Mouse (Mus musculus): ENCODE data around the gene Rnf111.
"Not testable (repeated sequence)": the region's sequence is repeated elsewhere in the genome, so short reads cannot be mapped to it uniquely, and the experiment has no call there.

Rnf111 gene

GRCm38 (mm10) chr9:70503626-70504041 is at the start of gene Rnf111:
TSS of gene Rnf111 (minus strand) at chr9:70503725.
- DNase-seq (ENCODE audit: low spot score in 2 of 2) = peak; percentile 90 to 93

- not testable (repeated sequence) for DNase-seq (ENCODE audit: low spot score in 2 of 2)
Observed at GRCm38 (mm10) chr9:70552233-70552632, 48.7 kb upstream of the Rnf111 start.

DNA sequence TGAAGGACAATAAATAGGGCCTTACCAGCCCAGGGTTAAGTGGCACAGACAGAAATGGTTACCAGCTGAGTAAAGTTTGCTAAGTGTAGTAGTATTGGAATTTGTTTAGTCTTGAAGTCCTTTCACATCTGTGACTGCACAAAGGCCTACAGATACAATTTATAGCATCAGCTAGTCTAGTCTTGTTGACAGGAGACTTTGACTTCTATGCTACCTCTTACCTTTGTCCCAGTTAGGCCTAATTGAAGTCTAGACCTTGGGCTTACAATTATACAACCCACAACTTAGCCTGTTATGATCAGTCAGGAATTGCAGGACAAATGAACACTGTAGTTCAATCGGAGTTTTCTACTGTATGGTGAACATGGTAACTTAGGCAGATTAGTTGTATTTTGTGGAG is 48.0 kb upstream of the Rnf111 start:
- no peak for DNase-seq (ENCODE audit: low spot score in 2 of 2)

- no peak for DNase-seq (ENCODE audit: low spot score in 2 of 2)
Observed at GRCm38 (mm10) chr9:70548304-70548703, 44.8 kb upstream of the Rnf111 start.

DNA sequence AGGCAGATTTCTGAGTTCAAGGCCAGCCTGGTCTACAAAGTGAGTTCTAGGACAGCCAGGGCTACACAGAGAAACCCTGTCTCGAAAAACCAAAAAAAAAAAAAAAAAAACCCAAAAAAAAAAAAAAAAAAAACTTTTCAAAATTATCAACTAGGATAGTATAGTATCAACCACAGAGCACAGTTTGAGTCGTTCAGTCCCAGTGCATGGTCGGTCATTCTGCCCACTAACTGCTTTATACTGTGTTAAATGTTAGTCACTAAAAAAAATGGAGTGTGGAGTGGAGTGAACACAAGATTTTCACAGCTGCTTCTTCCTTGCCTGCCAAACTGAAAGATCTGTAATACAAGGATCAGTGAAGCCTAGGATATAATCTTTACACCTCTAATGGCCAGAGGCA is 43.1 kb upstream of the Rnf111 start:
- DNase-seq (ENCODE audit: low spot score in 2 of 2) = not testable (repeated sequence)

- DNase-seq (ENCODE audit: low spot score in 2 of 2) = no peak
Observed at GRCm38 (mm10) chr9:70544831-70545230, 41.3 kb upstream of the Rnf111 start.

DNA sequence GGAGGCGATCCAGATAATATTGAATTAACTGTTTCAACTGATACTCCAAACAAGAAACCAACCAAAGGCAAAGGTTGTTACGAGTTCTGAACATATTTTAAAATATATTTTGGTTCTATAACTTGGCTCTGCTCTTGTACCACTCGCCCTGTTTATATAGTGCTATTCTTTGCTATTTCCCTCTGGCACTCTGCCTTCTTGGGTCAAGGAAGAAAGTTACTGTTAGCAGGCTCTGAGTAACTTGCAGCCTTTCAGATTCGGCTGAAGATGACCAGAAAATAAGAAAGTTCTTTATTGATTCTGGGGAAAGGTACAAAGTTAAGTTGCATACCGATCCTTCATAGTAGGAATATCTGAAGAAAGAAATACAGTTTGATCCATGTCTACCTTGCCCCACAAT is 40.5 kb upstream of the Rnf111 start:
- no peak for DNase-seq (ENCODE audit: low spot score in 2 of 2)

- no peak for DNase-seq (ENCODE audit: low spot score in 2 of 2)
Observed at GRCm38 (mm10) chr9:70543048-70543880, 39.7 kb upstream of the Rnf111 start.

- DNase-seq (ENCODE audit: low spot score in 2 of 2) = peak; percentile 97 to 98
Observed at GRCm38 (mm10) chr9:70542305-70543041, 38.9 kb upstream of the Rnf111 start, which contains the start of gene Sltm. TSS of gene Sltm (plus strand) at chr9:70542754.

DNA sequence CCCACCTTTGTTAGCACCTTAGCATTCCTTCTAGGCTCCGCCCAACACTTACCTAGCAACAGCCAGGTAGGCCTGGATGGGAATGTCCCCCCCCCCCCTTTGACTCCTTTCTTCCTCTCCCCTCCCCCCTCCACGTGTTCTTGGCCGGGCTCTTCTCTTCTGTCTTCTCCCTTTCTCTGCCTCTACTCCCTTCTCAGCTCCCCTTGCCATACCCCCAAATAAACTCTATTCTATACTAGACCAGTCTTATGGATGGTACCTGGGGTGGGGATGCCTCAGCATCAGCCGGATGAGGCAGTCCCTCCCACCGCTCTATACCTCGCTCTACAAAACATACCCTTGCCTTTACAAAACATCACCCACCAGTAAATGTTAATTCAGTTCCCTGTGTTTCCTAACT is 38.1 kb upstream of the Rnf111 start:
- DNase-seq (ENCODE audit: low spot score in 2 of 2) = no peak

DNA sequence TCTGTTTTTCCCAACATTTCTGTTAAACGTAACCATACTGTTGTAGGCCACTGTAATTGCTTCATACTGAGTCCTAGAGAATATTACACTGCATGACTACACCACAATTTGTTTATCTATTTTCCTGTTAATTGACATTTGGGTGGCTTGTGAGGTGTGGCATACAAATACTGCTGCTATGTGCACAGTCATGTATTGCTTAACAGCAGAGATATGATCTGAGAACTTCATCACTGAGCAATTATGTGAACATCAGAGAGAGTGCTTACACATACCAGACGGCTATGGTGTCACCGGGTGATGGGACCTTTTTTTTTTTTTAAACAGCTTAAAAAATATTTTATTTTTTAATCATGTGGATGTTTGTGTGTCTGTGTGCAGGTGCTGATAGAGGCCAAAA is 29.8 kb upstream of the Rnf111 start:
- no peak for DNase-seq (ENCODE audit: low spot score in 2 of 2)

DNA sequence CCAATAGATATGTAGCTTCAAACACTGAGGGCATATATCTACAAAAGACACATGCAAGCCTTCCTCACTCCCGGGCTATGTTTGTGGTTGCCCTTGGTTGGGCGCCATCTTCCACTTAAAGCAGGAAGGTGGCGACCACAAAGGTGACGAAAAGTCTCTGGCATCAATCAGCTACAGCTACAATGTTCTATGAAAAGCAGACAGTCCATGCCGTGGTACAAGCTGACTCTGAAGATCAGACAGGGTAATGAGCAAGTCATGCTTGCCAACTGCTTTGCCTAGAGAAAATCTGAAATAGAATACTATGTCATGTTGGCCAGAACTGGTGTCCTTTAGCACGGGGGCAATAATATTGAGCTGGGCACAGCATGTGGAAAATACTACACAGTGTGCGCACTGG is 20.8 kb upstream of the Rnf111 start:
- DNase-seq (ENCODE audit: low spot score in 2 of 2) = no peak

- DNase-seq (ENCODE audit: low spot score in 2 of 2) = no peak
Observed at GRCm38 (mm10) chr9:70523813-70524212, 20.3 kb upstream of the Rnf111 start.

- DNase-seq (ENCODE audit: low spot score in 2 of 2) = no peak
Observed at GRCm38 (mm10) chr9:70520651-70521050, 17.1 kb upstream of the Rnf111 start.

- DNase-seq (ENCODE audit: low spot score in 2 of 2) = no peak
Observed at GRCm38 (mm10) chr9:70511681-70512080, 8.2 kb upstream of the Rnf111 start.

- no peak for DNase-seq (ENCODE audit: low spot score in 2 of 2)
Observed at GRCm38 (mm10) chr9:70510998-70511583, 7.6 kb upstream of the Rnf111 start.

DNA sequence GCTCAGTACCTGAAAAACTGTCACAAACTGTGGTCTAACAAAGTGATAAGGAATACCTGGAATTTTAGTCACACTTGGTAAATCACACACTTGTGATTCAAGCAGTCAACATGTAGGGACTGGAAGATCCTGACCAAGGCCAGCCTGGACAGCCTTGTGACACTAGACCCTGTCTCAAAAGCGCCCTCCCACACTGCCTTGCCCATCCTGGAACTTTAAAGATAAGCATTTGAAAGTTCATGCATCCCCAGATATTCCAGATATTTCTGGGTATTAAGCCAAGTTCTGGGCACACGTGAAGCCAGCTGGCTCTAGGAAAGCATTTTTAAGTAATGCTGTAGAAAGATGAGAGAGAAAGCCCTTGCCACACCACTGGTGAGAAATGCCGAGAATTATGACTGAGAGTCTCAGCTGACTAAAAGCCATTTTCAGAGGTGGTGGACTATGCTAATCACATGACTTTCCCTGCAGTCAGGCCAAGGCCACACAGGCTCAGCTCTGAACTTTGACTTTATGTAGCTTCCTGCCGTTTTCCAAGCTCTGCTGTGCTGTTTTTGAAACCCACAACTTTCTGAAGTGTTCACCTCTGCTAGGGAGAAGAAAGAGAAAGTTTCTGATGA is 6.5 kb upstream of the Rnf111 start:
- no peak for DNase-seq (ENCODE audit: low spot score in 2 of 2)

DNA sequence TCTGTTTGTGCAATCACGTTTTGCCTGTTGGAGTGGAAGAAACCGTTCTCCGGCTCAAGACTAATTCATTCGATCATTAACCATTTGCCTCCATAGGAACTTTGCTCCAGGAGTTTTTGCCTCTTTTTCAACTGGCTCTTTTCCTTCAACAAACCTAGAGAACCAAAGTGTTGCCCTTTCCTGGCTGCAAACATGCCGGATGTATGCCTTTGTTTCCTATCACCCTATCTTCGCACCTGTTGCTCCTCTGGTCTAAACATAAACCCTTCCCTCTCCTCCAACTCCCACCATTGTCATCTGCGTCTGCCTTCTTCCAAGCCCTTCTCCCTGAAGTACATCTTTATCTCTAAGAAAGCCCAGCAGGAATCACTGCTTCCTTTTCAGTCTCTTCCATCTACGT is 3.3 kb upstream of the Rnf111 start:
- DNase-seq (ENCODE audit: low spot score in 2 of 2) = no peak

DNA sequence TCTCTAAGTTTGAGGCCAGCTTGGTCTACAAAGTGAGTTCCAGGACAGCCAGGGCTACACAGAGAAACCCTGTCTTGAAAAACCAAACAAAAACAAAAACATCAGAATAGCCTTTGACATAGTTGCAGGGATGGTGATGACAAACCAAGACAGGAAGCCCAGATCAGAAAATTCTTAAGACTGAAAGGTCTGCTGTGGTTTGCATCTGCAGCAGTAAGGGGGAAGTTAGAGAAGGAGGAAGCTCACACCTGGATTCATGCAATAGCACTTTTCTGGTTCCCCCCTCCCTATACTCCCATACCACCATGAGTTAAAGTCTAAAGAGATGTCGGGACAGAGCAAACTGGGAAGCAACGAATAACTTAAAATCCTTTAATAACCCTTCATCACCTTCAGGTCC is 2.7 kb upstream of the Rnf111 start:
- no peak for DNase-seq (ENCODE audit: low spot score in 2 of 2)

GRCm38 (mm10) chr9:70503015-70503603 is 416 bp downstream of the Rnf111 start:
- peak in 1 of 2 experiments; percentile 36 for DNase-seq (ENCODE audit: low spot score in 2 of 2)

- DNase-seq (ENCODE audit: low spot score in 2 of 2) = no peak
Observed at GRCm38 (mm10) chr9:70502284-70503014, 1.1 kb downstream of the Rnf111 start.
